Mouse (Mus musculus) CH12.LX (cell line): ENCODE results near the gene Gzmf. TPM values are rescaled to one million over a fixed set of nuclear protein-coding genes. Genes with fewer than 3 reads are reported as not detected.
"Not testable (repeated sequence)": the region's sequence is repeated elsewhere in the genome, so short reads cannot be mapped to it uniquely, and the experiment has no call there.

Experiments used
- DNase-seq: peaks from one replicate; pipeline ENCODE4 v3.0.0-alpha.2; 2013; ENCODE audit errors: extremely low read depth
- H3K27ac ChIP-seq: 2 replicates; pipeline ENCODE4 v1.5.1; 2012; ENCODE audit warnings: low read depth, mild to moderate bottlenecking, control low read depth, moderate library complexity; ENCODE audit not compliant: insufficient read depth
- H3K27me3 ChIP-seq: replicated peaks from 2 replicates; pipeline ENCODE3; 2012; ENCODE audit warnings: inconsistent platforms
- H3K36me3 ChIP-seq, 2 experiments: replicated peaks in 1 of 2; 2 replicates each; pipeline versions ENCODE3 to v1.6.1; 2012; ENCODE audit warnings: inconsistent platforms in 1 of 2, low read length in 1 of 2, mild to moderate bottlenecking in 1 of 2, mixed read lengths in 1 of 2, moderate library complexity in 1 of 2; ENCODE audit not compliant: control insufficient read depth in 1 of 2, insufficient read depth in 1 of 2
- H3K4me1 ChIP-seq, 2 experiments: 2 replicates each; pipeline ENCODE4 v1.6.1; 2012; ENCODE audit warnings: inconsistent platforms in 1 of 2, moderate library complexity in 1 of 2; ENCODE audit not compliant: insufficient read depth in 2 of 2, control insufficient read depth in 1 of 2
- H3K4me2 ChIP-seq: 2 replicates; pipeline ENCODE4 v1.6.1; 2012; ENCODE audit warnings: low read depth, mild to moderate bottlenecking, control low read depth; ENCODE audit not compliant: poor library complexity, insufficient read depth, severe bottlenecking
- H3K4me3 ChIP-seq, 3 experiments: fragments of 150-350 bp in 1 of 3; sonication (generic) in 1 of 3; replicated peaks in 1 of 3; 2 replicates each; pipeline versions ENCODE3 to v1.5.1; 2011 to 2012; ENCODE audit warnings: low read depth in 2 of 3, low read length in 2 of 3, mild to moderate bottlenecking in 2 of 3, moderate library complexity in 2 of 3, control low read depth in 1 of 3, improper control_type of control experiment in 1 of 3, inconsistent platforms in 1 of 3, mixed read lengths in 1 of 3; ENCODE audit not compliant: poor library complexity in 1 of 3
- H3K79me2 ChIP-seq: replicated peaks from 2 replicates; pipeline ENCODE4 v1.6.1; 2012; ENCODE audit warnings: mild to moderate bottlenecking, moderate library complexity; ENCODE audit not compliant: control insufficient read depth, poor library complexity, insufficient read depth, severe bottlenecking; ENCODE audit errors: extremely low read depth
- H3K9ac ChIP-seq: 2 replicates; pipeline ENCODE4 v1.6.1; 2012; ENCODE audit warnings: low read depth, mild to moderate bottlenecking, control low read depth, moderate library complexity; ENCODE audit not compliant: insufficient read depth
- H3K9me3 ChIP-seq: replicated peaks from 2 replicates; pipeline ENCODE3; 2012; ENCODE audit warnings: low read length, inconsistent platforms, mixed read lengths
- CHD2 ChIP-seq: IDR thresholded peaks from 2 replicates; pipeline ENCODE4 v1.6.1; 2011; ENCODE audit warnings: low read length, improper control_type of control experiment
- CTCF ChIP-seq, 2 experiments: IDR thresholded peaks in 1 of 2; conservative IDR thresholded peaks in 1 of 2; 2 replicates each; pipeline ENCODE4 v1.5.1; 2011 to 2012; ENCODE audit warnings: low read depth in 2 of 2, low read length in 2 of 2, improper control_type of control experiment in 1 of 2, inconsistent platforms in 1 of 2, mild to moderate bottlenecking in 1 of 2, moderate library complexity in 1 of 2
- E2F4 ChIP-seq: IDR thresholded peaks from 2 replicates; pipeline ENCODE4 v1.6.1; 2011; ENCODE audit warnings: low read depth, low read length, improper control_type of control experiment; ENCODE audit not compliant: insufficient replicate concordance
- EP300 ChIP-seq: IDR thresholded peaks from 2 replicates; pipeline ENCODE4 v1.6.1; 2011; ENCODE audit warnings: low read length, improper control_type of control experiment
- IRF4 ChIP-seq: IDR thresholded peaks from 2 replicates; pipeline ENCODE4 v1.6.1; 2014; ENCODE audit warnings: low read depth, mild to moderate bottlenecking, inconsistent platforms, low read length, improper control_type of control experiment
- MAX ChIP-seq: IDR thresholded peaks from 2 replicates; pipeline ENCODE4 v1.6.1; 2011; ENCODE audit warnings: low read length, improper control_type of control experiment
- MAZ ChIP-seq: IDR thresholded peaks from 2 replicates; pipeline ENCODE4 v1.6.1; 2012; ENCODE audit warnings: low read depth, mild to moderate bottlenecking, inconsistent platforms, low read length, improper control_type of control experiment, moderate library complexity
- NELFE ChIP-seq: IDR thresholded peaks from 2 replicates; pipeline ENCODE4 v1.6.1; 2011; ENCODE audit warnings: low read depth, low read length, improper control_type of control experiment
- NRF1 ChIP-seq: IDR thresholded peaks from 2 replicates; pipeline ENCODE4 v1.6.1; 2014; ENCODE audit warnings: low read depth, mild to moderate bottlenecking, inconsistent platforms, low read length, improper control_type of control experiment, moderate library complexity
- POLR2AphosphoS2 ChIP-seq: IDR thresholded peaks from 2 replicates; pipeline ENCODE4 v1.6.1; 2011; ENCODE audit warnings: low read depth, low read length, improper control_type of control experiment
- RAD21 ChIP-seq: IDR thresholded peaks from 2 replicates; pipeline ENCODE4 v1.6.1; 2011; ENCODE audit warnings: low read depth, mild to moderate bottlenecking, low read length, improper control_type of control experiment, moderate library complexity
- SMC3 ChIP-seq: IDR thresholded peaks from 2 replicates; pipeline ENCODE4 v1.6.1; 2011; ENCODE audit warnings: low read depth, low read length, improper control_type of control experiment
- ZC3H11A ChIP-seq: IDR thresholded peaks from 2 replicates; pipeline ENCODE4 v1.6.1; 2012; ENCODE audit warnings: low read depth, mild to moderate bottlenecking, inconsistent platforms, low read length, improper control_type of control experiment
- dilution Hi-C: fragments of 300-500 bp; cut with MboI; formaldehyde crosslinking; loops from 2 replicates; pipeline ENCODE4 v1.14.3; 2020; ENCODE audit warnings: low sequenced_read_pairs; ENCODE audit not compliant: extremely low pct_unique_long_range_greater_than_20kb, extremely low pct_ligation_motif_present
- in situ Hi-C: fragments of 300-500 bp; cut with MboI; formaldehyde crosslinking; loops from 3 replicates; pipeline ENCODE4 v1.14.3; 2019; ENCODE audit warnings: low sequenced_read_pairs, low pct_ligation_motif_present, low pct_unique_long_range_greater_than_20kb, mixed read lengths
- polyA plus RNA-seq: library from polyadenylated mRNA; unstranded; fragments of >175 nt; gene quantifications from 2 replicates; pipeline ENCODE4 v1.2.1, GENCODE M21; 2012; ENCODE audit warnings: low read depth; ENCODE audit not compliant: insufficient read length
- total RNA-seq, 2 experiments: library from RNA; depleted of rRNA; stranded (reverse); fragments of 300-350 nt in 1 of 2; fragments of >200 nt in 1 of 2; gene quantifications; 2 replicates each; pipeline ENCODE4 v1.2.3; 2012 to 2014

Gzmf gene
- total and polyA plus RNA-seq, 3 experiments = not detected

- in situ Hi-C loops (loop anchor here (25.0 kb wide), 1 partner anchor 107 kb away; no protein-coding TSS in a partner anchor), dilution Hi-C loops (no loop called here)
- Histone ChIP-seq H3K9ac (no peak overlapping the region), H3K4me1 (peaks cover 0 to 15% of the 10 kb centered on the region in 2 experiments; a peak in 2 of 4 replicates), H3K4me2 (peak overlapping the region; percentile 3; the same call in 1 of the 2 replicates), H3K36me3 (no peaks in the 10 kb centered on the region), H3K79me2 (no peaks in the 10 kb centered on the region), H3K27ac (no peak overlapping the region), H3K9me3 (no peaks in the 10 kb centered on the region), H3K4me3 (no peak overlapping the region), H3K27me3 (peaks cover 19% of the 10 kb centered on the region)
- TF ChIP-seq E2F4 (no peak), IRF4 (peak; percentile 44; the same call in 1 of the 2 replicates), EP300 (peak; percentile 26; the same call in 1 of the 2 replicates)
- DNase-seq = peak; percentile 41
These were observed 5.6 kb downstream of the Gzmf start for GRCm38 (mm10) chr14:56205613-56206012.

- peak; percentile 12 for TF ChIP-seq RAD21
- TF ChIP-seq SMC3 = peak; percentile 73
- TF ChIP-seq CTCF (conservative IDR thresholded peaks at IDR 0.05 in 1 of 2, IDR thresholded peaks at IDR 0.05 in 1 of 2; ENCODE audit: low read depth in 2 of 2, low read length in 2 of 2) = peak in 1 of 2 experiments; percentile 70; a peak in 3 of 4 replicates
- peak; percentile 23; the same call in 1 of the 2 replicates for TF ChIP-seq CHD2
- H3K27ac ChIP-seq, H3K9me3 ChIP-seq, H3K4me3 ChIP-seq, H3K79me2 ChIP-seq, H3K36me3 ChIP-seq, dilution Hi-C loops, H3K9ac ChIP-seq: not testable (repeated sequence)
- in situ Hi-C loops = loop anchor here (25.0 kb wide), 1 partner anchor 107 kb away; no protein-coding TSS in a partner anchor
- H3K4me2 ChIP-seq = peak overlapping the region; percentile 3; the same call in 1 of the 2 replicates
- peaks cover 0 to 15% of the 10 kb centered on the region in 2 experiments; a peak in 2 of 4 replicates for H3K4me1 ChIP-seq
- DNase-seq = peak; percentile 71
- peaks cover 19% of the 10 kb centered on the region for H3K27me3 ChIP-seq
These were observed 6.2 kb downstream of the Gzmf start for GRCm38 (mm10) chr14:56205021-56205420.

- H3K4me1 ChIP-seq = peaks cover 0 to 15% of the 10 kb centered on the region in 2 experiments; a peak in 2 of 4 replicates
- H3K79me2 ChIP-seq = no peaks in the 10 kb centered on the region
- no peaks in the 10 kb centered on the region for H3K36me3 ChIP-seq
- TF ChIP-seq MAZ (0 out of 2 replicates have a peak, but pooled peaks have one; percentile 36), ZC3H11A (peak; percentile 20; the same call in 1 of the 2 replicates), NRF1 (no peak), EP300 (no peak), POLR2AphosphoS2 (no peak), CTCF (conservative IDR thresholded peaks at IDR 0.05 in 1 of 2, IDR thresholded peaks at IDR 0.05 in 1 of 2; ENCODE audit: low read depth in 2 of 2, low read length in 2 of 2) (peak; percentile 94 to 97), MAX (0 out of 2 replicates have a peak, but pooled peaks have one; percentile 23), SMC3 (peak; percentile 83), RAD21 (peak; percentile 84), NELFE (peak; percentile 34; the same call in 1 of the 2 replicates)
- H3K27me3 ChIP-seq = peaks cover 15% of the 10 kb centered on the region
- DNase-seq = peak; percentile 67
- H3K4me3 ChIP-seq = no peak overlapping the region
- no peak overlapping the region for H3K9ac ChIP-seq
- H3K9me3 ChIP-seq = no peaks in the 10 kb centered on the region
- no peak overlapping the region for H3K4me2 ChIP-seq
- H3K27ac ChIP-seq = no peak overlapping the region
- dilution Hi-C loops = no loop called here
- in situ Hi-C loops = loop anchor here (25.0 kb wide), 1 partner anchor 108 kb away; no protein-coding TSS in a partner anchor
These were observed 7.2 kb downstream of the Gzmf start for GRCm38 (mm10) chr14:56203975-56204374.
